Mouse (Mus musculus) liver, embryonic 15.5 days (tissue): ENCODE data around the gene Tead1. TPM values are rescaled to one million over a fixed set of nuclear protein-coding genes. Genes with fewer than 3 reads are reported as not detected.

Experiments used
- ATAC-seq: fragments of 200-750 bp; cut with Nextera tagmentation; 2 replicates; pipeline ENCODE4 v1.8.0; 2017; ENCODE audit warnings: moderate number of reproducible peaks, mild to moderate bottlenecking, moderate library complexity; ENCODE audit not compliant: insufficient read depth
- H3K27ac ChIP-seq: fragments of 300-500 bp; sonication (generic); replicated peaks from 2 replicates; pipeline ENCODE4 v1.5.1; 2015; ENCODE audit warnings: mild to moderate bottlenecking, inconsistent platforms
- H3K27me3 ChIP-seq: fragments of 300-500 bp; sonication (generic); 2 replicates; pipeline ENCODE4 v1.6.1; 2015; ENCODE audit warnings: mild to moderate bottlenecking, inconsistent platforms
- H3K36me3 ChIP-seq: fragments of 300-500 bp; sonication (generic); replicated peaks from 2 replicates; pipeline ENCODE4 v1.6.1; 2015; ENCODE audit warnings: moderate library complexity, mild to moderate bottlenecking, inconsistent platforms
- H3K4me1 ChIP-seq: fragments of 300-500 bp; sonication (generic); replicated peaks from 2 replicates; pipeline ENCODE4 v1.6.1; 2015; ENCODE audit warnings: inconsistent platforms
- H3K4me2 ChIP-seq: fragments of 300-500 bp; sonication (generic); 2 replicates; pipeline ENCODE4 v1.6.1; 2015; ENCODE audit warnings: moderate library complexity, mild to moderate bottlenecking, inconsistent platforms
- H3K4me3 ChIP-seq: fragments of 300-500 bp; sonication (generic); replicated peaks from 2 replicates; pipeline ENCODE4 v1.5.1; 2015; ENCODE audit warnings: mild to moderate bottlenecking, inconsistent platforms
- H3K9ac ChIP-seq: fragments of 300-500 bp; sonication (generic); 2 replicates; pipeline ENCODE4 v1.6.1; 2015; ENCODE audit warnings: moderate library complexity, mild to moderate bottlenecking, inconsistent platforms
- H3K9me3 ChIP-seq: fragments of 300-500 bp; sonication (generic); replicated peaks from 2 replicates; pipeline ENCODE4 v1.6.1; 2016; ENCODE audit warnings: inconsistent platforms
- WGBS: fragments of 180-500 bp; shearing (Covaris S2); methylation state at CpG from one replicate; pipeline ENCODE4 v1.1.7; 2015; ENCODE audit warnings: mixed read lengths; ENCODE audit not compliant: insufficient replicate concordance; 5-methylcytosine and 5-hydroxymethylcytosine counted together
- polyA plus RNA-seq: library from polyadenylated mRNA; unstranded; fragments of >200 nt; fragmentation: Nextera tagmentation; extraction: Ambion mirVana; gene quantifications from 2 replicates; pipeline ENCODE4 v1.2.1, GENCODE M21; 2015

The Tead1 gene
- polyA plus RNA-seq, 1 experiment from 2014 or later: 1.2 TPM

GRCm38 (mm10) chr7:112711977-112712376 is 32.9 kb downstream of the Tead1 start:
- Histone ChIP-seq H3K36me3 (no peaks in the 10 kb centered on the region), H3K9me3 (no peaks in the 10 kb centered on the region), H3K4me2 (no peak overlapping the region), H3K4me1 (0 out of 2 replicates have a peak, but pooled peaks cover 2% of the 10 kb centered on the region), H3K4me3 (no peak overlapping the region), H3K27ac (no peak overlapping the region), H3K9ac (no peak overlapping the region), H3K27me3 (no peaks in the 10 kb centered on the region)
- WGBS: 30% methylated on average over 5 of the region's 5 CpGs
- no peak for ATAC-seq

DNA sequence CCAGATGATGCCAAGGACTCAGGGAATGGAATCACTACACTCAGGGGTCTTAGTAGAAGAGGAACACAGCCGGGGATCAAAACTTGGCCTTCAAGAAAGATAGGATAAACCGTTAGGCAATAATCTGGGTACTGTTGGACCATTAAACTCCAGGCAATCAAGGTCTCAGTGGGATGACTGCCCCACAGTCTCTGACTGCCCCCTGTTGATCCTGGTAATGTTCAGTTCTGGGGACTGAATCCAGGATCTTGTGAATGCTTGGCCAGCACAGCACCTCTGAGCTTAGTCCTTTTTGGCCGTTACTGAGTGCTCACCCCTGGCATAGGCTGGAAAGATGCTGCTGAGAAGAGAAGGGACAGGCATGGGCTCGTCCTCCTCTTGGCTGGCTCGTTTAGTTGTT is 34.4 kb downstream of the Tead1 start:
- Histone ChIP-seq H3K4me2 (no peak overlapping the region), H3K27me3 (no peaks in the 10 kb centered on the region), H3K4me1 (0 out of 2 replicates have a peak, but pooled peaks cover 2% of the 10 kb centered on the region), H3K27ac (no peak overlapping the region), H3K9ac (no peak overlapping the region), H3K9me3 (no peaks in the 10 kb centered on the region), H3K36me3 (no peaks in the 10 kb centered on the region), H3K4me3 (no peak overlapping the region)
- ATAC-seq: no peak
- 36% methylated on average over 5 of the region's 5 CpGs for WGBS

DNA sequence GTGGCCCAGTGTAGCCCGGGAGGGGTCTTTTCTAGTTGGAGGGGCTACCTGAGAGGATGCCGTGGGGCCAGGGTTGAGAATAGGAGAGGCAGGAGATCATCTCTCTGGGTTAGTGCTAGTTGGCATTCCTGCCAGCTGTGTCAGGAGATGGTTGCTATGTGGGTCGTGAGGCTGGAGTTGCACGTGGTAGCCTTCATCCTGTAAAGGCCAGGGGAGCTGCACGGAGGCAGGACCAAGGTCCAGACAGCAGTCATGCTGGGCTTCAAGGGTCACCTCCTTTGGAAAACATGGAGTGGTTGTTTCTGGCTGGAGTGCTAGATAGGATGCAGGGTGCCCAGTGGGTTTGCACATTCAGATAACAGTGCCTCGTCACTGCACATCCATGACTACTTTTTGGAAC is 35.7 kb downstream of the Tead1 start:
- no peaks in the 10 kb centered on the region for H3K27me3 ChIP-seq
- 54% methylated on average over 6 of the region's 6 CpGs for whole genome bisulfite sequencing
- no peak overlapping the region for H3K27ac ChIP-seq
- no peak overlapping the region for H3K4me2 ChIP-seq
- no peaks in the 10 kb centered on the region for H3K36me3 ChIP-seq
- H3K9me3 ChIP-seq: no peaks in the 10 kb centered on the region
- H3K4me1 ChIP-seq: 0 out of 2 replicates have a peak, but pooled peaks cover 2% of the 10 kb centered on the region
- no peak for ATAC-seq
- no peak overlapping the region for H3K9ac ChIP-seq
- H3K4me3 ChIP-seq: no peak overlapping the region

DNA sequence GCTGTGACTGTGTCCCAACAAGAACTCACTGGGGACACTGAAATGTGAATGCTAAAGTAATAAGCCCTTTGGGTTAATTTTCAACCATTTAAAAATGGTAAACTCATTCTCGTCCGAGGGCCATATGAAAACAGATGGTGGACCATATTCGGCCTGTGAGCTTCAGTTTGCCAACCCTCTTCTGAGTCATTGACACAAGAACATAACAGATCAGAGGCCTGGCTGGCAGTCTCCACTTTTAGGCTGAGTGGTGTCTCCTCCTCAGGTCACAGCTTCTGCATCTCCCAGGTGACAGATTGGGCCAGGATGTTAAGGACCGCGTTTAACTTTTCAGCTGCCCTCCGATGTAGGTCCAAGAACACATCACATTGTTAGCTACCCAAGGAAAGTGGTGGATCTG is 37.6 kb downstream of the Tead1 start:
- peaks cover 10% of the 10 kb centered on the region; the same call in 1 of the 2 replicates for H3K4me1 ChIP-seq
- no peak for ATAC-seq
- no peaks in the 10 kb centered on the region for H3K36me3 ChIP-seq
- no peak overlapping the region for H3K4me2 ChIP-seq
- H3K27ac ChIP-seq: no peak overlapping the region
- peaks cover 12% of the 10 kb centered on the region for H3K27me3 ChIP-seq
- no peak overlapping the region for H3K9ac ChIP-seq
- 55% methylated on average over 6 of the region's 6 CpGs for WGBS
- no peaks in the 10 kb centered on the region for H3K9me3 ChIP-seq
- no peak overlapping the region for H3K4me3 ChIP-seq

- 6% methylated on average over 2 of the region's 2 CpGs for WGBS
- peaks cover 10% of the 10 kb centered on the region; the same call in 1 of the 2 replicates for H3K4me1 ChIP-seq
- no peak overlapping the region for H3K4me2 ChIP-seq
- H3K9ac ChIP-seq: no peak overlapping the region
- peak; percentile 34; the same call in 1 of the 2 replicates for ATAC-seq
- H3K36me3 ChIP-seq: no peaks in the 10 kb centered on the region
- no peak overlapping the region for H3K4me3 ChIP-seq
- no peak overlapping the region for H3K27ac ChIP-seq
- H3K27me3 ChIP-seq: peaks cover 14% of the 10 kb centered on the region
- H3K9me3 ChIP-seq: no peaks in the 10 kb centered on the region
These were observed 38.6 kb downstream of the Tead1 start for GRCm38 (mm10) chr7:112717676-112718075.

DNA sequence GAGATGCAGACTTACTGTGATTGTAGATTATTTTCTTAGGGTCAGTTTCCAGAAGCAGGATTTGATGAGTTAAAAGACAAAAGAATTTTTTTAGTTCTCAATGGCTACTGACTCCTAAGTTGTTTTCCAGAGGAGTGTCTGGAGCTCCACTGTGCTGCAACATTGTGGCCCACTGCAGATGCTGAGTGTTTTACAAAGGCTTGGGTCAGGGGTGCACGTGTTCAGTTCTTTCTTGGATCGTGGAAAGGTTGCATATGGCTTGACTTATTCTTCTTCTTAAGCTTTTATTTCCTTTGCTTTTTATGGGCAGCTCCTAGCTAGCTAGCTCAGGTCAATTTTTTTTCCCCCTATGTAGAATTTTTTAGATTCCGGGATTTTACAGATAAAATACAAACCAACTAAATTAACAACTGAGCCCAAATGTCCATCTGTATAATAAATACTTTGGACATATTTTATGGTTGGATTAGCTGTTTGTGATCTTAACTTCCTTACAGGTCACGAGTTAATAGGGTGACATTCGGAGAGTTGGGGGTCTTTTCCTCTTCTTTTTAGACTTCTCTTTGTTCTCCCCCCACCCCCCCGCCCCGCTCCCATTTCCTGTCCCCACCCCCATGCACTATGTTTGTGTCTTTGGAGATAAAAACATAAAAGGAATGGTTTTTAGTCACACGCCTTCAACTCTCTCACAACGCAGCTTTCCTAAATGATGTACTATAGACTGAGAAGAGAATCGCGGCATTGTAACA is 40.5 kb downstream of the Tead1 start:
- no peak for ATAC-seq
- H3K4me3 ChIP-seq: no peak overlapping the region
- 13% methylated on average over 11 of the region's 11 CpGs for WGBS
- no peak overlapping the region for H3K4me2 ChIP-seq
- H3K27ac ChIP-seq: no peak overlapping the region
- peaks cover 10% of the 10 kb centered on the region; the same call in 1 of the 2 replicates for H3K4me1 ChIP-seq
- H3K27me3 ChIP-seq: peaks cover 14% of the 10 kb centered on the region
- no peak overlapping the region for H3K9ac ChIP-seq
- no peaks in the 10 kb centered on the region for H3K9me3 ChIP-seq
- H3K36me3 ChIP-seq: no peaks in the 10 kb centered on the region

DNA sequence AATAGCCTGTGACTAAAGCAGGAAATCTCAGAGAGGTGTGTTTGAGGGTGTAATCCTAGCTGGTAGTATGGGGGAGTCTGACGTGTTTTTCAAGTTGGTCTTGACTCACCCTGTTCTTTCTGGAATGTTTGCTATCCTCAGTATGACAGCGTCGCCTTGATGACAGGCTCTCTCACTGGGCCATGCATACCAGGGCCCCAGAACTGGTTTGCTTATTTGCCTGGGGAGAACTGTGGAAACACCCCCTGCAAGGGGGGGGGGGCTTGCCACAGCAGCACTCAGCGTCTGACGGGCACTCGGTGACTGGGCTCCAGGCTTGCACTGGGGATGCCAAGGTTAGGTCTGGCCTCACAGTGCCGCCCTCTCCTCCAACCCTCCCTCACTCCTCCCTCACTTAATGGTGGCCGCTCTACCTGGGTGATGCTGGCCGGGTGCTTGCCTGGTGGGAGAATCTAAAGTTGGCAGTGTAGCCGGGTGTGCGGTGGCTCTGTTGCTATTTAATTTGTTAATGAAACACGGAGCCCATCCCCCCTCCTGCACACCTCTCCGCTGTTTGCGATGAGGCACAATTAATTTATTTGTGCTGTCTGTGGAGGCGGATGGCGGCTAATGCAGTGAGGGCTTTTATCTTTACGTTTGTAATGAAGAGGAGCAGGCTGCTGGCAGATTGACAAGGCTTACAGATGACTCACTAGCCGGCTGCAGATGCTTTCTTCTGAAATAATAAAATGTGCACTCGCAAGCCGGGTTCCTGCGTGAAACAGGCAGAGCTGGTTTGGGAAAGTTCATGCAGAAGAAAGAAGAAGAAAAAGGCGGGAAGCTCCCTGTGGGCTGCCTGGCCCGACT is 41.2 kb downstream of the Tead1 start:
- no peak overlapping the region for H3K4me2 ChIP-seq
- 20% methylated on average over 23 of the region's 23 CpGs for WGBS
- peaks cover 14% of the 10 kb centered on the region for H3K27me3 ChIP-seq
- no peak for ATAC-seq
- no peaks in the 10 kb centered on the region for H3K36me3 ChIP-seq
- H3K9me3 ChIP-seq: no peaks in the 10 kb centered on the region
- H3K27ac ChIP-seq: no peak overlapping the region
- H3K9ac ChIP-seq: no peak overlapping the region
- H3K4me1 ChIP-seq: peaks cover 10% of the 10 kb centered on the region; the same call in 1 of the 2 replicates
- H3K4me3 ChIP-seq: no peak overlapping the region

GRCm38 (mm10) chr7:112720989-112721337 is 41.8 kb downstream of the Tead1 start:
- H3K4me3 ChIP-seq: no peak overlapping the region
- no peak for ATAC-seq
- H3K4me1 ChIP-seq: peaks cover 10% of the 10 kb centered on the region; the same call in 1 of the 2 replicates
- no peak overlapping the region for H3K9ac ChIP-seq
- WGBS: 16% methylated on average over 4 of the region's 4 CpGs
- no peaks in the 10 kb centered on the region for H3K36me3 ChIP-seq
- H3K4me2 ChIP-seq: no peak overlapping the region
- no peaks in the 10 kb centered on the region for H3K9me3 ChIP-seq
- peaks cover 14% of the 10 kb centered on the region for H3K27me3 ChIP-seq
- H3K27ac ChIP-seq: no peak overlapping the region

DNA sequence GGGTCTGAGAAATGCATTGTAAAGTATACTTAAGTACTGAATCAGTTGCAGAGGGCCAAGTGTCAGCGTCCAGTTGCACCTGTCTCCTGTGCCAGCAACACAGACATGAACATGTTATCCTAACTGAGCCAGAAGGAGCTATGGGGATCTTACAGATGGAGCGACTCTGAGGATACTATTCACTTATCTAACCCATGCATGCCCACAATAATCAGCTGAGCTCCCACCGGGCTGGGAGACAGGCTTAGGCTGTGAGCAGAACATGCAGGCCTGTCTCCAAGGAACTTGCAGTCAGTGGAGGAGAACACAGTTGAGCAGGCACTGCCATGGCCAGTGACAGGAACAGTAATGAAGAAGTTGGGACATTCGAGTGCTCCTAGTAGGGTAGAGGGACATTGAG is 42.7 kb downstream of the Tead1 start:
- 50% methylated on average over 4 of the region's 4 CpGs for WGBS
- Histone ChIP-seq H3K9me3 (no peaks in the 10 kb centered on the region), H3K36me3 (no peaks in the 10 kb centered on the region), H3K4me1 (peaks cover 8% of the 10 kb centered on the region; the same call in 1 of the 2 replicates), H3K27me3 (peaks cover 14% of the 10 kb centered on the region), H3K27ac (no peak overlapping the region), H3K4me2 (no peak overlapping the region), H3K9ac (no peak overlapping the region), H3K4me3 (no peak overlapping the region)
- ATAC-seq: no peak

GRCm38 (mm10) chr7:112728399-112728798 is 49.3 kb downstream of the Tead1 start:
- Histone ChIP-seq H3K36me3 (no peaks in the 10 kb centered on the region), H3K27ac (no peak overlapping the region), H3K4me2 (no peak overlapping the region), H3K4me1 (0 out of 2 replicates have a peak, but pooled peaks cover 3% of the 10 kb centered on the region), H3K27me3 (no peaks in the 10 kb centered on the region), H3K9me3 (no peaks in the 10 kb centered on the region), H3K9ac (no peak overlapping the region), H3K4me3 (no peak overlapping the region)
- no peak for ATAC-seq
- WGBS: 56% methylated on average over 2 of the region's 2 CpGs

DNA sequence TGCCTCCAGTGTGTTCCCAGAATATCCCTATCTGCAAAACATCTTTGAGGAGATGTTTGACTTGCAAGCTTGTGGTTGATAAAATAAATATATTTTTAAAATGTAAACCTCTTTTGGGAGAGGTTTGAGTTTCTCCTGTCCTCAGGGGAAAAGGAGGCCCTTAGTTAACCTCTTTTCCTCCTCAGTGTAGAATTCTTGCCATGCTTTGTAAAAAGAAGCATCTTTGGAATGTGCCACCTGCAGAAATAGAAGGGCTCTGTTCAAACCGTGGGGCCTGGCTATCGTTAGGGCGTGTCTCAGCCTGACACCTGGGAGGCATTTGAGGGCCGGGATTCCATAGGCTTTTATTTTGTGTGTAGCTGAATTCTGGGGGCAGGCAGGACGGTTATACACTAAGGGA is 51.1 kb downstream of the Tead1 start:
- no peak for ATAC-seq
- Histone ChIP-seq H3K4me1 (0 out of 2 replicates have a peak, but pooled peaks cover 3% of the 10 kb centered on the region), H3K9ac (no peak overlapping the region), H3K27me3 (no peaks in the 10 kb centered on the region), H3K4me2 (no peak overlapping the region), H3K27ac (no peak overlapping the region), H3K9me3 (no peaks in the 10 kb centered on the region), H3K36me3 (no peaks in the 10 kb centered on the region), H3K4me3 (no peak overlapping the region)
- WGBS: 52% methylated on average over 5 of the region's 5 CpGs
